Mouse (Mus musculus): ENCODE measurements at regions not wholly inside any gene's neighbourhood (a gene's known extent, or its start where the extent isn't known, plus 50 kb on each side); places are given as distances from the start of the nearest gene placed in this dataset.

DNA sequence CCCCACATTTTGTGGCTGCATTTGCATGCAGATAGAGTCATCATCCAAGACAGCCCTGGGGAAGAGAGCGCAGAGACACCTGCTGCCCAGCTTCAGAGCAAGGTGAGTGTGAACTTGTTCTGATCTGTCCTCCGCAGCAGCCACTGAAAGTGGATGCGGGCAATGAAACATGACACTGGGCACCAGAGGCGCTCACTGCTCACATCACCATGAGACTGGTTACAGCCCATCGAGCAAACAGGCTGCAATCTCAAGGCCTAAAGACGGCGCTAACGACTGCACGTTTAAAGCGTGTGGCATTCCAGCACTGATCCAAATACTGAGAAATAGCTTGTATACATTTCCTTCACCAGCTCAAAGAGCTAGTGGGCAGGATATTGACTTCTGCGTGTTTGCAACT is 65.8 kb downstream of the Barhl2 start:
- DNase-seq (ENCODE audit: low spot score in 2 of 2), result no peak

GRCm38 (mm10) chr5:106386621-106387020 is 71.3 kb downstream of the Barhl2 start:
- no peak for DNase-seq (ENCODE audit: low spot score in 2 of 2)

DNA sequence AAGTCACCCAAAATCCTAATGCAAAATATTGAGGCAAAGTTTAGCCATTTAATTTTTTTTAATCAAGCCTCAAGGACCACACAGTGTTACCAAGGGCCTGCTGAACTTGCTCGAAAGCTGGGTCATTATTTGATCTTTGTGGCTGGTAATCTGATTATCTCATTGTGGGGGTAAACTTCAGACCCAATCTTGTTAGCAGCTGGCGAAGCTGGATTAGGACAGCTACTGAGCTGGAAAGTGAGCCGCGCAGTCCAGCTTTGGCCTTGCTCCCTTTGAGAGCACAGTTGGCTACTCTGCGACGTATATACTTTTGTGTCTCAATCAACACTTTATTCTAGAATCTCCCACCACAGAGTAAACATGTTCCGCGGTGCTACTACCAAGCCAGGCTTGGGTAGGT is 72.1 kb downstream of the Barhl2 start:
- DNase-seq (ENCODE audit: low spot score in 2 of 2), result no peak

- DNase-seq (ENCODE audit: low spot score in 2 of 2), result no peak
Measured at GRCm38 (mm10) chr5:106385219-106385618, 72.7 kb downstream of the Barhl2 start.

- no peak for DNase-seq (ENCODE audit: low spot score in 2 of 2)
Measured at GRCm38 (mm10) chr5:106384138-106384770, 73.7 kb downstream of the Barhl2 start.

GRCm38 (mm10) chr5:106381919-106382318 is 76.0 kb downstream of the Barhl2 start:
- DNase-seq (ENCODE audit: low spot score in 2 of 2), result no peak

GRCm38 (mm10) chr5:106380631-106381285 is 77.2 kb downstream of the Barhl2 start:
- no peak for DNase-seq (ENCODE audit: low spot score in 2 of 2)

DNA sequence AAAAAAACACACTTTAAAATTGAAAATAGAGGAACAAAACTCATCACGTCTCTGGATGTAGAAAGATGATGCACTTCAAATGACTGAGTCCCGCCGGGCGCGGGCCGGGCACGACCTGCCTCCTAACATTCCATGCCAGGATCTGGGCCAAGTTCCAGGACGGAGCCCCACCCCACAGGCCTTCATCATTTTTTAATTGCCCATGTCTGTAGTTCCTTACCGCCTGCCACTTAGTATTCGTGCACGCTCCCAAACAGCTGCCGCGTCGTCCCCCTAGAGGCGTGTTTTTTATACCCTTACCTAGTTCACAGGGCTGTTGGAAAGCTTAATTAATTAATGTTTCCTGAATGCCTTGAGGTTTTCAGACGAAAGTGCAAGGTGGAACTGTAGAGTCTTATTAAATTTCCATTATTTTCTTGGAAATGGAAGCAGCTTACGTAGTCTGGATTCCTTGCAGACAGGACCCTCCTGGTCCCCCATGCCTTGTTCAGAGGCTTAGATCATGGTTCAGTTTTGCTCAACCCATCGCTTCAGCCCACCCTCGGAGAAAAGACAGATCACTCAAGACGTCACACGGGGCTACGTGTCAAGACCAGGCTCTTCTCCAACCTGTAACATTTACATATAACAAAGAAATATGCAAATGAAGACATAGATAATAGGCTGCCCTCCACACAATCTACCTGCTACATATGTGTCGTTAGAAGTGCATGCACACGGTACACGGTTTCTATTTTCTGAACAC is 81.0 kb downstream of the Barhl2 start:
- no peak for DNase-seq (ENCODE audit: low spot score in 2 of 2)

GRCm38 (mm10) chr5:106367831-106368230 is 90.1 kb downstream of the Barhl2 start:
- DNase-seq (ENCODE audit: low spot score in 2 of 2), result no peak

DNA sequence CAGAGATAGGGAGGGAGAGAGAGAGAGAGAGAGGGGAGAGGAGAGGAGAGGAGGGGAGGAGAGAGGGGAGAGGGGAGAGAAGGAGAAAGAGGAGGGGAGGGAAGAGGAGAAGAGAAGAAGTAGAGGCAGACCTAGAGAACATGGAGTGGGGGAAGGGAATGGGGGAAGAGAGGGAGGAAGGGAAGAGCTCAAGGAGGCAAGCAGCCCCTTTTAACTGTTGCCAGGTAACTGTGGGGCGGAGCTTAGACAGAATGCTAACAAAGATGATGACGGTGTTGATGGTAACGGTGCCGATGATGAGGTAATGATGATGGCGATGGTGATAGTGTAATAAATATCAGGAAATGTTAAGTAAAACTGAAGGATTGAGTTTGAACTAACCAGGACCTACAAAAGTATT is 90.7 kb downstream of the Barhl2 start:
- DNase-seq (ENCODE audit: low spot score in 2 of 2), result no peak

- DNase-seq (ENCODE audit: low spot score in 2 of 2), result no peak
Measured at GRCm38 (mm10) chr5:106366006-106366405, 92.0 kb downstream of the Barhl2 start.

DNA sequence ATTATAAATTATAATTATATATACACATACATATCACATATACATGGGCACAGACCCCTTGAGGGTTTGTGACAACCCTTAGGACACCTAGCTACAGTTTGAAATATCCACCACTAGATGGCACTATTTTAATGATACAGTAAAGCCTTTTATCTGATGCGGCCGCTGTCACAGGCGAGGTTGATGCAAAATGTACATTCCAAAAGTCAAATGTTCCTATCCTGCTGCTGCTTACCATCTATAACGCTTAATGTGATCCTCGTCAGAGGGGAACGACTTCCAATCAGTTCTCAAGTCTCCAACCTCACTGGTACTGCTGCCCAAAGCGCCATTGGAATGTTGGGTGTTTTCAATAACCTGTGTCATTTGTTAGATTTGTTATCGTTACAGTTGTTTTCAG is 92.9 kb downstream of the Barhl2 start:
- DNase-seq (ENCODE audit: low spot score in 2 of 2), result no peak

DNA sequence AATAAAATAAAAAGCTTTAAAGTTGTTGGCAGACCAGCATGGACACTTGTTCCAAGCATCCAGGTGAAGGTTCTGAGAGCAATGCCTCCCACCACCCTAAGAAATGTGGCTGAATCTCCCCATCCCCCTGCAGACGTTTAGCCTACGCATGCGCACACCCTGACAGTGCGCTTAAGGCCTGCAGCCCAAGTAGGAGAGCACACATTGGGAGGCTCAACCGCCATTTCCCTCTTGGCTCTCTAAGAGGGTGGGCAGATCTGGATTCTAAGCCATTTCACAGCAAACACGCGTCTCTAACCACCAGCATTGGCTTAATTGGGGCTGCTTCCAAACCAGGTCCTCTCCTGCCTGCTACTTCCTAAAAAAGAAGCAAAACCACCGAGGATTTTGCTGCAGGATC is 106.6 kb downstream of the Barhl2 start:
- no peak for DNase-seq (ENCODE audit: low spot score in 2 of 2)

DNA sequence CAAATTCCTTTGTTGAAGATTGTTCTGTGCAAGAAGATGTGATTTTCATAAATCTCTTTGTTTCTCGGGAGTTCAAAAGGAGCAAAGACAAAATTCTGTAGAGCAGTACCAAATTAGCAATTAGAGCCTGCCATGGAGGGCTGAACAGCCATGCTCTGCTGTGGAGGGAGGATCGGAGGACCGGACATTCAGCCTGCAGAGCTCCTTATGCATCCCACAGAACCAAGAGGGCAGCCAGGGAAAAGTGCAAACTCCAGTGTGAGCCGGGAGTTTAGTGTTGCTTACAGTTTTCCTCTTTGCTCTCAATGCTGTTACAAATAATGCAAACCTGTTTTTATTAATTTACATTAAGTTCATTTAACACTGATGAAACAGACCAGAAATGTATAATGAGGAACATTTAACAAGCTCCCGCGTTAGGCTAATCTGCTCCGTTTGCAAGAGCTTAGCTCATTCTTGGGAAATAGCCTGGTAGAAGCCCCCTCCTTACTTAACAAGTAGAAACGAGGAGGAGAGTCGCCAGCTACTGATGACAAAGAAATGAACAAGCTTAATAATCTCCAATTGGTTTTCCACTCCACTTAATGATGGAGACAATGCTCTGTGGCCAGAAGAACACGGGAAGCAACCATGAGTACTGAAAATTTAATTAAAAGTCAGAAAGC is 108.0 kb downstream of the Barhl2 start:
- DNase-seq (ENCODE audit: low spot score in 2 of 2), result no peak

- DNase-seq (ENCODE audit: low spot score in 2 of 2), result no peak
Measured at GRCm38 (mm10) chr5:106344308-106344707, 113.7 kb downstream of the Barhl2 start.

- no peak for DNase-seq (ENCODE audit: low spot score in 2 of 2)
Measured at GRCm38 (mm10) chr5:106343601-106344000, 114.4 kb downstream of the Barhl2 start.

- no peak for DNase-seq (ENCODE audit: low spot score in 2 of 2)
Measured at GRCm38 (mm10) chr5:106341361-106341760, 116.6 kb downstream of the Barhl2 start.

- no peak for DNase-seq (ENCODE audit: low spot score in 2 of 2)
Measured at GRCm38 (mm10) chr5:106335639-106336038, 122.3 kb downstream of the Barhl2 start.

DNA sequence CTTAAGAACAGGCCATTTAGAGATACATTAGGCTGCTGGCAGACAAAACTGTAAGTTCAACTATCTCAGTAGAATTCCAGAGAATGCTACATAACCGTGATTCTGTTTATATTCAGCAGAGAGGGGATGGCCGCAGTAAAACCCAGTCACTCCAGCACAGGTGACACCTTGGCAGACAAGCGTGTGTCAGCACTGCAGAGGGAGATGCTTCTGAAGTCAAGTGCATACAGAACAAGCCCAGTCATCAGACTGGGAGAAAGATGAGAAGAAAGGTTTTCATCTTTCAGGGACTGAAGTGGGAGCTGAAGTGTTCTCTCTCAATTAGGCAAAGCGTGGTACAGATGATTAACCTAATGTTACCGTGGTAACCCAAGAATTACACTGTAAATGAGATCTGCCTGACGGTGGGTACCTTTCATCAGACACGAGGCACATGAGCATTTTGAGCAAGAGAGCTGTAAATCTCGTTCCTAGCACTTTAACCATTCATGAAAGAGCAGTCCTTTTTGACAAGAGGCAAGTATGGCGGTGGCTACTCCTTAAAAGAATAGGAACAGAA is 130.3 kb downstream of the Barhl2 start:
- no peak for DNase-seq (ENCODE audit: low spot score in 2 of 2)

GRCm38 (mm10) chr5:106322574-106323215 is 135.3 kb downstream of the Barhl2 start:
- no peak for DNase-seq (ENCODE audit: low spot score in 2 of 2)

DNA sequence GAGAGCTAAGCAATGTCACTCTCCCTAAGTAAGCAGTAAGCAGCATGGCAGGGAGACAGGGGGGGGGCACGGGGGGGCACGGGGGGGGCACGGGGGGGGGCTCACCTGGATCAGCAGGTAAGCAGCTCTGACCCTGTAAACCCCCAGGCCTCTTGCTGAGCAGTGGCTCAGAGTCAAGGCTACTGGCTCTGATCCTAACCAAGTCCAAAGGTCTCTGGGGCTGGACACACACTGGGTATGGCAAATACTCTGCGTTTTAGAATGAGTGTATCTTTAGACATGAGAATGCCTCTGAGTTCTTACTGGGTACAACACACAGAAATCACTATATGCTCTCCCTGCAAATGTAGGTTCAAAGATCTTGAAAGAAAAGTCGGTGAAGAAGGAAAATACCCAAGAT is 136.5 kb downstream of the Barhl2 start:
- DNase-seq (ENCODE audit: low spot score in 2 of 2), result no peak

Measured in gastrocnemius, postnatal 4 days (tissue).